Mouse (Mus musculus) telencephalon, adult 2 months (tissue): ENCODE results near the gene Sertad4.

ENCODE experiments used
- DNase-seq: peaks from one replicate; pipeline ENCODE4 v3.0.0-alpha.2; 2011; ENCODE audit warnings: low read depth, low spot score

The Sertad4 gene

DNA sequence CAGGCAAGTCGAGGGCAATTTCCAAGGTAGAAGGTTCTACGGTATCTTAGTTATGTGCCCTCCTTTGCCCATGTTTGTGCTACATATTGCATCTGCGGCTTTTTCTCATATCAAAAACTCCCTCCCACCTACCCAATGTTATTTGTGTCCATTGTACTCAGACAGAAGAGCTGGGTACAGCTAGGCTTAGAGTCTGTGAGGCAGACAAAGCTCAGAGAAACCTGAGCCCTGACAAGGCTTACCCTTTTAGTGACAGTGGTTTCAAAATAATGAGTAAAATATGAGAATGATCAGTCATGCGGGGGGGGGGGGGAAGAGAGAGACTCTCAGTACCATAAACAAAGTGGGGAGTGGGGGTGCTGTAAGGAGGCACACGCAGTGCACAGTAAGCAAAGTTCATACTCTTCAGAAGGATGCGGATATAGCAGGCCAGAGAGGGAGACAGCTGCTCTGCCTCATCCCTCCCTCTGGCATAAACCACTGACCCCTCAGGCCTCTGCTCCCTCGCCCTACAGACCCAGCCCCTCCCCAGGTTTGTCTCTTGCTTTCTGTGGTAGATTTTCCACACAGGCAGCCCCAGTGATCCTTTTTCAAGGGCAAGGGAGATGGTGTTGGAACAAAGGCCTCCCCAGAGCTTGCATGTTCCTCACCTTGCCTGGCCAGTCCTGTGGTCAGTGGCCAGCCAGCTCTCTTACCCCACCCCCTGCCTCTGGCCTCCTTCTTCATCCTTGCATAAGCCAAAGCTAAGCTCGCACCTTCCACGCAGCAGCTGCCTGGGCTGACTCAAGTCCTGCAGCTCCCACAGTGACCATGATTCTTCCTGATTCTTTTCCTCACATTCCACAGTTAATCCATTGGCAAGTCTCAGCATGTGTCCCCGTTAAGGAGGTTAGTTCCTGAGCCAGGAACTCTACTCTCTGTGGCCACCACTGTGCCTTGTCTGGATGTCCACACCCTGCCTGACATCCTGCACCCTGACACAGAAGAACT lies 49.1 kb downstream of the Sertad4 start:
- DNase-seq: no peak

- no peak for DNase-seq
Measured at GRCm38 (mm10) chr1:192800338-192800737, 55.2 kb downstream of the Sertad4 start.

DNA sequence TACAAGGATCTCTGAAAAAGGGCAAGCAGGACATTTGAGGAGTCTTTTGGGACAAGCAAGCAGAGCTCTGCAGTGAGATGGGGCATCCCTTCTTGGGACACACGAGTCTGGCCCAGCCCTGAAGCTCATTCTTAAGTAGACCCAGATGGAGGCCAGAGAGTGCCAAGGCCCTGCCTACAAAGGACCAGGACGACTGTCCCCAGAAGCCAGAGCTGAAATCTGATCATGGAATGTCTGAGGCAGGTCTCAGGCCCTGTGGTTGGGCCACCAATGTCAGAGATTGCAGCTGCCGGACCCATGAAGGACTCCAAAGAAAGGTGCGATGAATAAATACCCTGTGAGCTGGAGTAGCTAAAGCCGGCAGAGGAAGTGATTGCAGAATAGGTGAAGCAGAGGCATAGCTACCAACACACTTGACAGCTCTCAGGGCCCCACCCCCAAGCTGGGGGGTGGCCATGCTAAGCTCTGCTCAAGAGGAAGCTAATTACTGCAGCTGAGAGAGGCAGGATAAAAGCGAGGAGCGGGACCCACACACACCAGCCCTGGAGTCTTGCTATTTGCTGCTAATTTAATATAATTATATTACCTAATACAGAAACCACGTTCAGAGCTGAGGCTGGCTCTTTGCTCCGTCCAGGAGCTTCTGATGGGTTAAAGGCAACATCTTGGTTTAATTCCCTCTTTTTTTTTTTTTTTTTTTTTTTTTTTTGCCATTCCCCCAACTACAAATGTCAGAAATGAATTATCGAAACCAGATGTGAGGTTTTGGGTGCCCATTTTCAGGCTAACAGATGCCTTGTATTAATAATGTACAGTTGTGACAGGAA lies 56.2 kb downstream of the Sertad4 start:
- no peak for DNase-seq

GRCm38 (mm10) chr1:192798212-192799164 lies 57.1 kb downstream of the Sertad4 start:
- no peak for DNase-seq

- no peak for DNase-seq
Measured at GRCm38 (mm10) chr1:192797011-192797274, 58.6 kb downstream of the Sertad4 start.

GRCm38 (mm10) chr1:192796201-192797010 lies 59.1 kb downstream of the Sertad4 start:
- DNase-seq: no peak

DNA sequence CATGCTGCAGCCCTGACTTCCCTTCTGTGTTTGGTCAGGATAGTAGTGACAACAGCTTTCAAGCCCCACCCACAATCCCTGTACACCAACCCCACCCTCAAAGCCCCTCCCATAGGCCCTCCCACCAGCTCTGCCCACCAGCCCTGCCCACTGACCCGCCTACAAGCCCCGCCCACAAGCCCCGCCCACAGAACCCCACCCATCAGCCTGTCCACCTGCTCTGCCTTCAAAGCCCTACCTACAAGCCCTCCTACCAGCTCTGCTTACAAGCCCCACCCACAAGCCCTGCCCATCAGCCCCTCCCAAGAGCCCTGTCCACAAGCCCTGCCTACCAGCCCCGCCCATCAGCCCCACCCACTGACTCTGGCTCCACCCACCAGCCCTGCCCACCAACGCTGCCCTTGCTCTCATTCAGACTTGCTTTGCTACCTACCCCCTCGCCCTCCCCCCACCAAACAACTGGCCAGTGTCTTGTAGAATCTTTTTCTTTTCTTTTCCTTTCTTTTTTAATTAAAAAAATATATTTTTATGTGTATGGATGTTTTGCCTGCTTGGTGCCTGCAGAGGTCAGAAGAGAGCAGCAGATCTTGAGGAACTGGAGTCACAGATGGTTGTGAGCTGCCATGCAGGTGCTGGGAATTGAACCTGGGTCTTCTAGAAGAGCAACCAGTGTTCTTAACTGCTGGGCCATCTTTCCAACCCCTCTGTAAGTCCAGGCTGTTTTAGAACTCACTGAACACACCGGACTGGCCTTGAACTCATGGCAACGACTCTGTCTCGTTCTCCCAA lies 60.4 kb downstream of the Sertad4 start:
- no peak for DNase-seq
